Mouse (Mus musculus): ENCODE data around the gene Lsr.
A peak's percentile ranks its signal among the peaks of the same experiment; 100 is the strongest.

The Lsr gene

DNA sequence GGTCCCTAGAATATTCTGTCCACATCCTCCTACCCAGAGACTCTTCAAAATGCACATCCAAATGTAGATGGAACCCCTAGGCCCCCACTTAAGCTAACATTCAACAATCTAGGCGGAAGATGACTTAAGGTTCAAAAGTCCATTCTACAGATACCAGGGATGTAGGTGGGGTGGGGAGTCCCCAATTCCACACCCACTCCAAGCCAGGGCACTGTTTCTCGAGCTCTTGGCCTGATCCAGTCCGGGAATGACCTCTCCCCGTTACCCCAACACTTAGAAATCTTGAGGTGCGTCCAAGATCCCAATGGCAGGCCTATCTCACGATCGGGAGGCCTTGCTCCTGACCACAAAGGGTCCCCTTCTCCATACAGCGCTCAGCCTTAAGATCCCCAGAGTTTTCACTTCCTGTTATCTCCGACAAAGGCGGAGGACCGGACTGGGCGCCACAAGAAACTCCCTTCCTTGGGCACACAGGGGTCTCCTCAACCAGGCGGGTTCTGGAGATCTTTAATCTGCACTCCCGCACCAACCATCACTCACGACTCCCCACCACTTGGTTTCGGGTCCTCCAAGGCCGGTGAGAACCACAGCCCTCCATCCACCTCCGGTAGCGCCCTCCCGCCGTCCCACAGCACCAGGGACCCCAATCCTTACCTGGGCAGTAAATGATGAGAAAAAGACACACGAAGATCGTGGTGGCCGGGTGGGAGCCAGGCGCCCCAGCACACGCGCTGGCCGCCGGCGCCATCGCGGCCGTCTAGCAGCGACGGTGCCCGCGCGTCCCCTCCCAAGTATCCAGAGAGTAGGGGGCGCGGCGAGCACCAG is 626 bp downstream of the Lsr start:
- TF ChIP-seq GATA4 (IDR thresholded peaks at IDR 0.05; ENCODE audit: insufficient replicate concordance, low read length), result no peak

- TF ChIP-seq GATA4 (IDR thresholded peaks at IDR 0.05; ENCODE audit: insufficient replicate concordance, low read length), result no peak
Observed at GRCm38 (mm10) chr7:30971901-30972300, 1.4 kb downstream of the Lsr start.

DNA sequence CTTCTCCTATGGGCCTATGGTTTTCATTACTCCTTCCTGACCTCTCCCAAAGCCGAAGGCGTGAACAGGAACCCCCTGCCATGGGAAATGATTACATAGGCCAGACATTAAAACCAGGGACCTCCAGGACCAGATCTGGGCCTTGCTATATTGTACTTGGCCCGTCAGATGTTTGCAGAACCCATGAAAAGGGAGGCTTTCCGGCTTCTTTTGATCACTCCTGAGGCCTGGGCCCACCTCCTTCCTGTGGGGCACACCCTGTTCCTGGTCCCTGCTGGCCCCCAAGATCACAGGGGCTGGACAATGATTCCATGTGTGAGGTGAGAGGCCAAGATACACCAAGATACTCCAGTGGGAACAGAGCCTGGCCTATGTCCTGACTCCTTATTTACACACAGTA is 4.1 kb downstream of the Lsr start:
- no peak for TF ChIP-seq GATA4 (IDR thresholded peaks at IDR 0.05; ENCODE audit: insufficient replicate concordance, low read length)

GRCm38 (mm10) chr7:30968611-30969010 is 4.7 kb downstream of the Lsr start:
- no peak for TF ChIP-seq GATA4 (IDR thresholded peaks at IDR 0.05; ENCODE audit: insufficient replicate concordance, low read length)

DNA sequence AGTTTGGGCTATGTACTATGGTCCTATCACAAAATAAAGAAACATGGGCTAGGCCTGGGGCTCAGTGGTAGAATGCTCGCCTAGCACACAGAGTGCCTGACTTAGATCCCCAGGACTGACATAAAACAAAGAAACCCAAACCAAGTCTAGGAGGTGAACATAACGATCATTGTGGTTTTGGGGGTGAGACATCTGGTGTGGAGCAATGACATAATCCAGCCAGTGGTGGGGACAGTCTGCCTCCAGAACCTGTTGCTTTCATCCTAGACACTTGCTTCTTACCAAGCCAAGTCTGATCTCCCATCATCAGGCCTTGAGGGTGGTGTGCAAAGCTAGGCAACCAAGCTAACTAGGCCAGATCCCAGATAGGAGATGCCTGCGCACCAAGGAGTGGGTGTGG is 6.6 kb downstream of the Lsr start:
- no peak for TF ChIP-seq GATA4 (IDR thresholded peaks at IDR 0.05; ENCODE audit: insufficient replicate concordance, low read length)

DNA sequence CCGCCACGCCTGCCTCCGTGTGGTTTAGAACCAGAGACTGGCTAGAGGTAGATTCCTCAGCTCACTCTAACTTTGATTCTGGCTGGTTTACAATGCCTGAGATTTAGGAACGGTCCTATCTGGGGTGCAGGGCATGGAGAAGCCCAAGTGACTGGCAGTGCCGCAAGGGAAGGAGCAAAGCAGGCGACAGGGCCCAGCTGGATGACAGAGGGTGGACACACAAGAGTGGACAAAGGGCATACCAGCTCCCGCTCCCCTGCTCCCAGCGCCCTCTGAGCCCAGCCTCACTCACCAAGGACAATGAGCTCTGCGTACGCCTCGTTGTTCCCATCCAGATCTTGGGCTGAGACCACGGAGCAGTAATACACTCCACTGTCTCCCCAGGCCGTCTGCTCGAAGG is 7.6 kb downstream of the Lsr start:
- TF ChIP-seq GATA4 (IDR thresholded peaks at IDR 0.05; ENCODE audit: insufficient replicate concordance, low read length), result no peak

GRCm38 (mm10) chr7:30964366-30964765 is 8.9 kb downstream of the Lsr start:
- no peak for TF ChIP-seq GATA4 (IDR thresholded peaks at IDR 0.05; ENCODE audit: insufficient replicate concordance, low read length)

- TF ChIP-seq GATA4 (IDR thresholded peaks at IDR 0.05; ENCODE audit: insufficient replicate concordance, low read length), result no peak
Observed at GRCm38 (mm10) chr7:30962862-30963261, 10.4 kb downstream of the Lsr start.

DNA sequence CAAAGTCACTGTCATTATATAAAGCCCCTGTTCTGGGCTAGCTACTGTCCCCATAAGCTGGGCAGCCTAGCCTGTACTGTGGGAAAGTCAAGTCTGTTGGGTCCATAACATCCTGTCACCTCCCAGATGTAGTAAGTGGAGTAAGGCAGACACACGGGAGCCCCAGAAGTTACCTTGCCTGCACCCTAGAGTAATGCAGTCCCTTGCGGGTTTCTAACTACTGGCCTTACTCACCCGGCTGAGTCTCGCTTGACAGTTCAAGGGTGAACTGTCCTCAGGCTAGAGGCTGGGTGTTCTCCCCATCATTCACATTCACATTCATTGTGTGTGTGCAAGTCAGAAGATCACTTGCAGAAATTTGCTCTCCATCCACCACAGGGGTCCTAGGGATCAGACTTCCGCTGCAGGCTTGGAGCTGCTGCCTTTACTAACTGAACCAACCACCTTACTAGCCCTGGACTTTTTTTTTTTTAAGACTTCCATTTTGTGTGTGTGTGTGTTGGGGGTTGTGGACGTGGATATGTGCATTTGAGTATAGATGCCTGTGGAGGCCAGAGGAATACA is 13.4 kb downstream of the Lsr start:
- no peak for TF ChIP-seq GATA4 (IDR thresholded peaks at IDR 0.05; ENCODE audit: insufficient replicate concordance, low read length)

GRCm38 (mm10) chr7:30958866-30959487 is 14.3 kb downstream of the Lsr start:
- no peak for TF ChIP-seq GATA4 (IDR thresholded peaks at IDR 0.05; ENCODE audit: insufficient replicate concordance, low read length)

DNA sequence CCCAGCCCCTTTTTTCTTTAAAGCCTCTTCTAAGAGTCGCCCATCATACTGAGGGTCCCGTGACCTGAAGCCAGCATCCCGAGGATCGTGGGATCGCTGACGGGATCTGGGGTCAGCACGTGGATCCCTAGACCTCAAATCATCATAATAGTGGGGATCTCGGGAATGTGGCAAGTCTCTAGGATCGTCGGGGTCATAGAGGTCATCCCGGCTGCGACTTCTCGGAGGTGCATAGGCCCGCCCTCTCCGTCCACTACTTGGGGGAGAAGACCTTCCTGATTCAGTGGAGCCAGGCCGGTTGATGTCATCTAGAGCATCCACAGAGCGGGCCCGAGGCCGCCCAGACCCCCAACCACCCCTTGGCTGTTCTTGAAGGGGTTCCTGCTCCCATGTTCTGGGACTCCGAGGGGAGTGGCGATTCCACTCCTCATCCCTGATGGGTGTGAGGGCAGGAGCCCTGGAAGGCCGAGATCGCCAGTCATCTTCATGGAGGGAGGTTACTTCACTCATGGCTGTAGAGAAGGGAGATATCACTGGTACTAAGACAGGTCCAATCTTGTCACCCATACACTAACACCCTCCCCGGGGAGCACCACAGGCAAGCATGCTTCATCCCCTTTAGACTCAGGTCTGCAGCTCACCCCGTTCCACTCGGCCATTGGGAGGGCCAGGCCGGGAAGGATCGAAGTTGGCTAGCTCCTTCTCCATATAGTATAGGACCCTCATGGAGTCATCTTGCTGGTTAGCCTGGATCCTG is 15.0 kb downstream of the Lsr start:
- no peak for TF ChIP-seq GATA4 (IDR thresholded peaks at IDR 0.05; ENCODE audit: insufficient replicate concordance, low read length)

GRCm38 (mm10) chr7:30957367-30957783 is 15.9 kb downstream of the Lsr start:
- peak; percentile 11; the same call in 1 of the 2 replicates for TF ChIP-seq GATA4 (IDR thresholded peaks at IDR 0.05; ENCODE audit: insufficient replicate concordance, low read length)

- no peak for TF ChIP-seq GATA4 (IDR thresholded peaks at IDR 0.05; ENCODE audit: insufficient replicate concordance, low read length)
Observed at GRCm38 (mm10) chr7:30956756-30957366, 16.4 kb downstream of the Lsr start, which contains the start of gene Usf2. Gene Usf2, minus strand, starts transcription at chr7:30956803.

- no peak for TF ChIP-seq GATA4 (IDR thresholded peaks at IDR 0.05; ENCODE audit: insufficient replicate concordance, low read length)
Observed at GRCm38 (mm10) chr7:30956357-30956751, 16.9 kb downstream of the Lsr start.

All from liver, adult (tissue).